Mouse (Mus musculus): ENCODE data around the gene Elp4.

DNA sequence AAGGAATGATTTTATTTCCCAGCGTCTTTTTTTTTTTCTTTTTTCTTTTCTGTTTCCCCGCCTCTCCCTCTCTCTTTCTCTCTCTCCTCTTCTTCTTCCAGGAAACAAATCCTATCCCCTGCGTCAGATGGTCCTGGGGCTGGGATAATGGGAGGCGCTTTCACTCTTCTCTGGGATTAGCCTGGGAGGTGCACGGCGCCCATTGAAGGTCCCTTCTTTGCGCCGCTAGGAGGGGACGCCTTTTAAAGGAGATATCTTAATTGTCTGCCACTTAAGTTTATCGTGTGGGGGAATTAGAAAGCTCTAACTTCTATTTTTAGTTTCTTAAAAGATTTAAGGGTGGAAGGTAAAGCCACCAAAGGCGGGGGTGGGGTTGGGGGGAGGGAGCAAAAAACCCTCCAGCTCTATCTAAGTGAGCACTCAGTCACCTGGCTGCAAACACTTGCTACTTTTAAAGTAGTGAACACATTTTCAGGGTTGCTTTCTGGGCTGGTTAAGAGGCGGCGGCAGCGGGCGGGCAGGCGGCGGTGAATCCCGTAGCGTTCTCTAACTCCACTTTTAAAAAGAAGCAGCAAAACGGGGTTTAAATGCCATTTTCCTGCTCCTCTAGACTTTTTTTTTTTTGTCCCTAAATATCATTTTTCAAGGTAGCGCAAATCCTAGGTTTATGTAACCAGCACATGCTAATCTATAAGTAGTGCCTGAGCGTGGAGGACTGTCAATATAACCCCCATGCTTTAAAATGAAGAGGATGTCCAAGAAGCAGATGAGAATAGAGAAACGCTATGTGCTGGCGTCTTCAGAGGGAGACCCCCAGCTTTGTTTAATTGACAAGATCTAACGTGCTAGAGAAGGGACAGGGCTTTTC lies 215.7 kb downstream of the Elp4 start:
- no peak for TF ChIP-seq GATA1 (IDR thresholded peaks at IDR 0.05; ENCODE audit: borderline replicate concordance, low read length)
- TF ChIP-seq FLI1 (IDR thresholded peaks at IDR 0.05; ENCODE audit: low read length), result no peak

Data from megakaryocyte, embryonic 14.5 days (primary cell).